Mouse (Mus musculus) heart, postnatal 0 days (tissue): ENCODE data around the gene Itga10. TPM values are rescaled to one million over a fixed set of nuclear protein-coding genes. Genes with fewer than 3 reads are reported as not detected.

ENCODE experiments used
- ATAC-seq: fragments of 200-750 bp; cut with Nextera tagmentation; 2 replicates; pipeline ENCODE4 v1.8.0; 2017; ENCODE audit warnings: low read depth, moderate number of reproducible peaks, moderate library complexity; ENCODE audit not compliant: insufficient read depth
- DNase-seq: peaks from one replicate; pipeline ENCODE4 v3.0.0-alpha.2; 2016; ENCODE audit warnings: low spot score
- H3K27ac ChIP-seq: fragments of 300-500 bp; sonication (generic); 2 replicates; pipeline ENCODE4 v1.5.1; 2014; ENCODE audit warnings: low read depth, mild to moderate bottlenecking
- H3K27me3 ChIP-seq: fragments of 300-500 bp; sonication (generic); 2 replicates; pipeline ENCODE4 v1.6.1; 2014; ENCODE audit warnings: low read length, mixed read lengths; ENCODE audit not compliant: control insufficient read depth, insufficient read depth
- H3K36me3 ChIP-seq: fragments of 300-500 bp; sonication (generic); replicated peaks from 2 replicates; pipeline ENCODE4 v1.6.1; 2014; ENCODE audit warnings: low read length, mixed read lengths; ENCODE audit not compliant: control insufficient read depth, insufficient read depth
- H3K4me1 ChIP-seq: fragments of 300-500 bp; sonication (generic); 2 replicates; pipeline ENCODE4 v1.6.1; 2014; ENCODE audit warnings: antibody characterized with exemption; ENCODE audit not compliant: control insufficient read depth, insufficient read depth
- H3K4me2 ChIP-seq: fragments of 300-500 bp; sonication (generic); 2 replicates; pipeline ENCODE4 v1.6.1; 2014; ENCODE audit warnings: low read depth, mild to moderate bottlenecking, low read length, moderate library complexity
- H3K4me3 ChIP-seq: fragments of 300-500 bp; sonication (generic); 2 replicates; pipeline ENCODE4 v1.5.1; 2014; ENCODE audit warnings: low read depth, low read length
- H3K9ac ChIP-seq: fragments of 300-500 bp; sonication (generic); replicated peaks from 2 replicates; pipeline ENCODE4 v1.6.1; 2014; ENCODE audit warnings: low read depth, low read length, mixed read lengths
- H3K9me3 ChIP-seq: fragments of 300-500 bp; sonication (generic); replicated peaks from 2 replicates; pipeline ENCODE4 v1.6.1; 2016; ENCODE audit warnings: low read length; ENCODE audit not compliant: control insufficient read depth
- CTCF ChIP-seq: IDR thresholded peaks from 2 replicates; pipeline ENCODE4 v1.5.1; 2016; ENCODE audit warnings: antibody characterized with exemption, control low read depth, low read depth
- EP300 ChIP-seq: IDR thresholded peaks from 2 replicates; pipeline ENCODE4 v1.6.1; 2016; ENCODE audit warnings: antibody characterized with exemption, low read depth
- WGBS: fragments of 180-500 bp; shearing (Covaris S2); extraction: QIAGEN DNeasy Blood & Tissue Kit; methylation state at CpG from one replicate; pipeline ENCODE4 v1.1.7; 2014; 5-methylcytosine and 5-hydroxymethylcytosine counted together
- polyA plus RNA-seq: library from polyadenylated mRNA; unstranded; fragments of >200 nt; fragmentation: Nextera tagmentation; extraction: Ambion mirVana; gene quantifications from 2 replicates; pipeline ENCODE4 v1.2.1, GENCODE M21; 2015
- total RNA-seq: library from RNA; depleted of rRNA; stranded (reverse); fragments of >200 nt; gene quantifications from 2 replicates; pipeline ENCODE4 v1.2.3, GENCODE M21; 2014; ENCODE audit warnings: low replicate concordance

Itga10 gene
- total and polyA plus RNA-seq, 2 experiments from 2014 or later, result 0.45 to 4.2 TPM

DNA sequence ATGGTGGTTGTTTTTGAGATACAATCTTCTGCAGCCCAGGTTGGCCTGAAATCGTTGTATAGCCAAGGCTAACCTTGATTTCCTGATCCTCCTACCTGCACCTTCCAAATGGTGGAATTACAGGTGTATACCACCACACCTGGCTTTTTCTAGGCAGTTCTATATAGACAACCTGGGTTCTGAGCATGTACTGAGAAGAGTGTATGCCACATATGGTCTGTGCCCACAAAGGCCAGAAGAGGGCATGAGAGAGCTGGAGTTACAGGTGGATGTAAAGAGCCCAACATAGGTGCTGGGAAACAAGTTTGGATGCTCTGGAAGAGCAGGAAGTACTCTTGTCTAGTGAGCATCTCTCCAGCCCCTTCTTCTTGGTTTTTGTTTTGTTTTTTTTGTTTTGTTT lies 21.9 kb downstream of the Itga10 start:
- Histone ChIP-seq H3K27me3 (0 out of 2 replicates have a peak, but pooled peaks cover 8% of the 10 kb centered on the region), H3K9ac (no peak overlapping the region), H3K4me2 (no peak overlapping the region), H3K36me3 (no peaks in the 10 kb centered on the region), H3K9me3 (no peaks in the 10 kb centered on the region), H3K27ac (no peak overlapping the region), H3K4me1 (no peaks in the 10 kb centered on the region), H3K4me3 (no peak overlapping the region)
- no peak for DNase-seq
- TF ChIP-seq CTCF (peak; percentile 42), EP300 (no peak)
- ATAC-seq, result no peak
- WGBS, result 18% methylated on average over 1 of the region's 1 CpGs

DNA sequence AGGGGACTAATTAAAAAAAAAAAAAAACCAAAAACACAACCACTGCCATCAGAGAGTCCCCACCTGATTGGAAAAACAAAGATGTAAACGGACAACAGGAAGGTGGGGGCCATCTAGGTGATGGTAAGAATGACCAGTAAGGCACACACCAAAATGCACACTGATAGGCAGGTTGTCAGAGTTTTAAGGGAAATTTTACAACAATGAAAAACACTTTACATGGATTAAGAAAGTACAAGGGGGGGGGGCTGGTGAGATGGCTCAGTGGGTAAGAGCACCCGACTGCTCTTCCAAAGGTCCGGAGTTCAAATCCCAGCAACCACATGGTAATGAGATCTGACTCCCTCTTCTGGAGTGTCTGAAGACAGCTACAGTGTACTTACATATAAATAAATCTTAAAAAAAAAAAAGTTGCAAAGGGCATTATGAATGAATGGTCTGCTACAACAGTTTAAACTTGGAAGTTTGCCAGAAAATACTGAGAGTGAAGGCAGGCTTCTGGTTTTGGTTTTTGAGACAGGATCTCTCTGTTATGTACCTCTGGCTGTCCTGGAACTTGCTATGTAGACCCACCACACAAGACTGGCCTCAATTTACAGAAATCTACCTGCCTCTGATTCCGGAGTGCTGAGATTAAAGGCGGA lies 23.2 kb downstream of the Itga10 start:
- no peak overlapping the region for H3K4me2 ChIP-seq
- 91% methylated on average over 5 of the region's 5 CpGs for WGBS
- DNase-seq (no peak), ATAC-seq (no peak)
- 0 out of 2 replicates have a peak, but pooled peaks cover 8% of the 10 kb centered on the region for H3K27me3 ChIP-seq
- no peak overlapping the region for H3K27ac ChIP-seq
- no peaks in the 10 kb centered on the region for H3K4me1 ChIP-seq
- no peak overlapping the region for H3K4me3 ChIP-seq
- no peaks in the 10 kb centered on the region for H3K9me3 ChIP-seq
- no peak for TF ChIP-seq EP300
- TF ChIP-seq CTCF, result no peak
- H3K9ac ChIP-seq, result no peak overlapping the region
- H3K36me3 ChIP-seq, result no peaks in the 10 kb centered on the region

DNA sequence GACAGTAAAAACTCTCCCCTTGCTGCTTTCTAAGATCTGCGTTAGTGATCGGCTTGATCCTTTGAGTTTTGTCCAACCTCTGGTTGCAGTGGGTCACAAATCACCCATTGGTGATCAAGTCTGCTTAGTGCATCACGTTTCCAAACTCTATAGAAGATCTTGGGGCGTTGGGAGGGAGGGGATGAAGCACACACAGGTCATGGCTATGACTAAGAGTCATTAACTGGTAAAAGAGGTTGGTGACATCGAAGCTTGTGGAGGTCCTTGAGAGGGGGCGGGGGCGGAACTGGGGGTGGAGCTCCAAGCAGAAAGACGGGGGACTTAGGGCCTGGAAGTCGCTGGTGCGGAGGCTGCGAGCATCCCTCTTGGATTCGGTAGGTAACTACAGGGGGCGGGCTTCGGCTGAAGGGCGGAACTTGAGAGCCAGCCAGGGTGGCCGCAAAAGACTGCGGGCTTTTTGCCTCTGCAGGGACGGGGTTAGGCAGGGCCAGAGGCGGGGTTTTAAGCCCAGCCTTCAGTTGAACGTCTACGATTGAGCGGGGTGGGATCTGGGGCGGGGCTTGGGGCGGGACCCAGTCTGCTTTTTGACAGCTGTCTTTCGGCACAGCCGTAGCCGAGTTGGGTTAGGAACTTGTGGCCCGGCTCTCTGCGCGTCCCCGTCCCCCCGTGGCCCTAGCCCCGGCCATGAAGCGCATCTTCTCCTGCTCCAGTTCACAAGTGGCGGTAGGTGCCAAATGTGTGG lies 24.5 kb downstream of the Itga10 start, which contains the start of gene Ankrd35:
TSS of gene Ankrd35 (plus strand) at position 405 of the 742 bp plus-strand sequence.
- peak; percentile 97 for ATAC-seq
- H3K4me2 ChIP-seq, result peak within 1 kb of the TSS; percentile 76
- no peak for TF ChIP-seq EP300
- peak; percentile 29 for TF ChIP-seq CTCF

DNA sequence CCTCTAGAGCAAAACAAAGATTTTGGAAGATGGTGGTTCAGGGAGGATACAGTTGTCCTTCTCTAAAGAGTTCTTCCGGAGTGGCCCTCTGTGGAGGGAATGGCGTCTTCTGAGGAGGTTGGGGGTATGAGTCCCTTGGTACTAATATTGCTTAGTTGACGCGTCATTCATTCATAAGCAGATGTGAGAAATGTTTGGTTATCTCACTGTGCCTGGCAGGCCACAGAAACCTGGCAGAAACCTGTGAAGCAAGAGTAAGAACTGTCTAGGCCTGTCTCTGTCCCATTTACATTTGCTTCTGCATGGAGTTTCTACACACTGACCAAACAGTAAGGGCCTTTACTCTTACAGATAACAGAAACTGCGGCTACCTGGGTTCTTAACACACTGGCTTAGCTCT lies 26.1 kb downstream of the Itga10 start:
- DNase-seq (no peak), ATAC-seq (no peak)
- WGBS, result 92% methylated on average over 5 of the region's 5 CpGs
- Histone ChIP-seq H3K27me3 (0 out of 2 replicates have a peak, but pooled peaks cover 8% of the 10 kb centered on the region), H3K9me3 (no peaks in the 10 kb centered on the region), H3K4me2 (no peak overlapping the region), H3K27ac (no peak overlapping the region), H3K36me3 (no peaks in the 10 kb centered on the region), H3K9ac (no peak overlapping the region), H3K4me1 (no peaks in the 10 kb centered on the region), H3K4me3 (no peak overlapping the region)
- no peak for TF ChIP-seq EP300
- TF ChIP-seq CTCF, result no peak

More for the DNA sequence above, 24.5 kb downstream of the Itga10 start, which contains the start of gene Ankrd35:
- no peaks in the 10 kb centered on the region for H3K4me1 ChIP-seq
- 0 out of 2 replicates have a peak, but pooled peaks cover 8% of the 10 kb centered on the region for H3K27me3 ChIP-seq
- H3K4me3 ChIP-seq, result peak within 1 kb of the TSS; percentile 51
- H3K9ac ChIP-seq, result 0 out of 2 replicates have a peak within 1 kb of the TSS, but pooled peaks have one; percentile 12
- no peak within 1 kb of the TSS for H3K27ac ChIP-seq
- H3K36me3 ChIP-seq, result no peaks in the 10 kb centered on the region
- peak; percentile 86 for DNase-seq
- 6% methylated on average over 35 of the region's 35 CpGs for WGBS
- no peaks in the 10 kb centered on the region for H3K9me3 ChIP-seq

DNA sequence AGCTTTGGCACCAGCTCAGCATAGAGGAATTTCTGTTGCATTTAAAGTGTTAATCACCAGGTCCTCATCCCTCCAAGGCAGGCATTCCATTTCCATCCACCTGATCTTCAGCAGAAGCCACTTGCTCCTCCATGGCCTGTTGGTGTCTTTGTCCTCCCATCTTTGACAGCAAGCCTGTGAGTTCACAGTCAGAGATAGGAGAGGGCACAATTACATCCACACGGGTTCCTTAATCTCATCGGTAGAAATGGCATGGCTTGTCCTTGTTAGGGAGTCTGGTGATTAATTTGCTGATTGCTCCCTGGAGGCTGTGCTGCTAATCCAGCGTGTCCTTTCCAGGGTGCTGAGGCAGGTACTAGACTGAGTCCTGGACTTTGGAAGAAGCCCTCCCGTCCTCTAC lies 28.1 kb downstream of the Itga10 start:
- H3K27me3 ChIP-seq, result 0 out of 2 replicates have a peak, but pooled peaks cover 8% of the 10 kb centered on the region
- TF ChIP-seq CTCF, result no peak
- no peak for TF ChIP-seq EP300
- 56% methylated on average over 4 of the region's 4 CpGs for WGBS
- DNase-seq (no peak), ATAC-seq (no peak)
- no peak overlapping the region for H3K4me2 ChIP-seq
- H3K9me3 ChIP-seq, result no peaks in the 10 kb centered on the region
- no peaks in the 10 kb centered on the region for H3K4me1 ChIP-seq
- H3K27ac ChIP-seq, result no peak overlapping the region
- no peaks in the 10 kb centered on the region for H3K36me3 ChIP-seq
- no peak overlapping the region for H3K9ac ChIP-seq
- no peak overlapping the region for H3K4me3 ChIP-seq
